Mouse (Mus musculus) heart, postnatal 0 days (tissue): ENCODE measurements at regions not wholly inside any gene's neighbourhood (a gene's known extent, or its start where the extent isn't known, plus 50 kb on each side); places are given as distances from the start of the nearest gene placed in this dataset.

ENCODE experiments used
- ATAC-seq: fragments of 200-750 bp; cut with Nextera tagmentation; 2 replicates; pipeline ENCODE4 v1.8.0; 2017; ENCODE audit warnings: low read depth, moderate number of reproducible peaks, moderate library complexity; ENCODE audit not compliant: insufficient read depth
- DNase-seq: peaks from one replicate; pipeline ENCODE4 v3.0.0-alpha.2; 2016; ENCODE audit warnings: low spot score
- H3K27ac ChIP-seq: fragments of 300-500 bp; sonication (generic); 2 replicates; pipeline ENCODE4 v1.5.1; 2014; ENCODE audit warnings: low read depth, mild to moderate bottlenecking
- H3K27me3 ChIP-seq: fragments of 300-500 bp; sonication (generic); 2 replicates; pipeline ENCODE4 v1.6.1; 2014; ENCODE audit warnings: low read length, mixed read lengths; ENCODE audit not compliant: control insufficient read depth, insufficient read depth
- H3K36me3 ChIP-seq: fragments of 300-500 bp; sonication (generic); replicated peaks from 2 replicates; pipeline ENCODE4 v1.6.1; 2014; ENCODE audit warnings: low read length, mixed read lengths; ENCODE audit not compliant: control insufficient read depth, insufficient read depth
- H3K4me1 ChIP-seq: fragments of 300-500 bp; sonication (generic); 2 replicates; pipeline ENCODE4 v1.6.1; 2014; ENCODE audit warnings: antibody characterized with exemption; ENCODE audit not compliant: control insufficient read depth, insufficient read depth
- H3K4me2 ChIP-seq: fragments of 300-500 bp; sonication (generic); 2 replicates; pipeline ENCODE4 v1.6.1; 2014; ENCODE audit warnings: low read depth, mild to moderate bottlenecking, low read length, moderate library complexity
- H3K4me3 ChIP-seq: fragments of 300-500 bp; sonication (generic); 2 replicates; pipeline ENCODE4 v1.5.1; 2014; ENCODE audit warnings: low read depth, low read length
- H3K9ac ChIP-seq: fragments of 300-500 bp; sonication (generic); replicated peaks from 2 replicates; pipeline ENCODE4 v1.6.1; 2014; ENCODE audit warnings: low read depth, low read length, mixed read lengths
- H3K9me3 ChIP-seq: fragments of 300-500 bp; sonication (generic); replicated peaks from 2 replicates; pipeline ENCODE4 v1.6.1; 2016; ENCODE audit warnings: low read length; ENCODE audit not compliant: control insufficient read depth
- CTCF ChIP-seq: IDR thresholded peaks from 2 replicates; pipeline ENCODE4 v1.5.1; 2016; ENCODE audit warnings: antibody characterized with exemption, control low read depth, low read depth
- EP300 ChIP-seq: IDR thresholded peaks from 2 replicates; pipeline ENCODE4 v1.6.1; 2016; ENCODE audit warnings: antibody characterized with exemption, low read depth
- WGBS: fragments of 180-500 bp; shearing (Covaris S2); extraction: QIAGEN DNeasy Blood & Tissue Kit; methylation state at CpG from one replicate; pipeline ENCODE4 v1.1.7; 2014; 5-methylcytosine and 5-hydroxymethylcytosine counted together

DNA sequence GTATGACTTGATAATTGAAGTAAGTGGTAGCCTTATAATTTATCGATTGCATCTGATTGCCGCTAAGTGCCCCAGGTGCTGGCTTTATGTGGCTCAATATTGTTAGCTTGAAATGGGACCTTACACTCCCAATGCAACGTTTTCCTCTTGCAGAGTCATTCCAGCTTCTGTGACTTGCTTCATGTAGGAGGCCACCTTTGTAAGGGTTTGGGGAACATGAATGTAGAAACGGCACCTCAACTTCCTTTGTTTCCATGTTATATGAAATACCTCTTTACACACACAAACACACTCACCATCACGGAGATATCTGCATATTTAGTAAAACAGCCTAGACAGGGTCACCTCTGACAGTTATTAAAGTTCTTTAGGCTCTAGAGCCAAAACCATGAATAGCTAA lies 59.4 kb upstream of the Cep78 start:
- ATAC-seq (no peak), DNase-seq (no peak)
- Histone ChIP-seq H3K4me1 (no peaks in the 10 kb centered on the region), H3K9ac (no peak overlapping the region), H3K27me3 (no peaks in the 10 kb centered on the region), H3K36me3 (no peaks in the 10 kb centered on the region), H3K27ac (no peak overlapping the region), H3K4me3 (no peak overlapping the region), H3K4me2 (no peak overlapping the region), H3K9me3 (no peaks in the 10 kb centered on the region)
- 77% methylated on average over 5 of the region's 5 CpGs for WGBS
- TF ChIP-seq CTCF: no peak
- no peak for TF ChIP-seq EP300

DNA sequence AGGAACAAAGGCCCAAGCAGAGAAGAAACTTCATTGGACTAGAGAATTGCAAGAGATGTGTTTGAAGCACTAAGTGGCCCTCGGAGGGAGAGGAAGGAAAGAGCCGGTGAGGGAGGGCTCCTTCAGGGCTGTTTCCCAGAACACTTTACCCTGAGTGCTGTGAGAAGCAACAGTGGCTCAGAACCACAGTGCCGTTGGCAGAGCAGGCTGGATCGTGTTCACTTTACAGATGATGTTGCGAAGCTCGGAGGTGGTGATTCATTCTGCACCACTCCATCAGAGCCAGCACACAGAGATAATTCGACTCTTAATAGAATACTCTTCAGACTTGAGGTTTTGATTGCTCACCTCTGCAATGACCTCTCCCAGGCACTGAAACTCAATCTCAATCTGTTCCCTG lies 58.2 kb upstream of the Cep78 start:
- DNase-seq (no peak), ATAC-seq (no peak)
- H3K4me1 ChIP-seq: no peaks in the 10 kb centered on the region
- no peak overlapping the region for H3K4me2 ChIP-seq
- no peak overlapping the region for H3K4me3 ChIP-seq
- H3K27ac ChIP-seq: no peak overlapping the region
- no peak overlapping the region for H3K9ac ChIP-seq
- no peaks in the 10 kb centered on the region for H3K9me3 ChIP-seq
- H3K27me3 ChIP-seq: no peaks in the 10 kb centered on the region
- H3K36me3 ChIP-seq: no peaks in the 10 kb centered on the region
- no peak for TF ChIP-seq CTCF
- no peak for TF ChIP-seq EP300
- 79% methylated on average over 7 of the region's 7 CpGs for WGBS

DNA sequence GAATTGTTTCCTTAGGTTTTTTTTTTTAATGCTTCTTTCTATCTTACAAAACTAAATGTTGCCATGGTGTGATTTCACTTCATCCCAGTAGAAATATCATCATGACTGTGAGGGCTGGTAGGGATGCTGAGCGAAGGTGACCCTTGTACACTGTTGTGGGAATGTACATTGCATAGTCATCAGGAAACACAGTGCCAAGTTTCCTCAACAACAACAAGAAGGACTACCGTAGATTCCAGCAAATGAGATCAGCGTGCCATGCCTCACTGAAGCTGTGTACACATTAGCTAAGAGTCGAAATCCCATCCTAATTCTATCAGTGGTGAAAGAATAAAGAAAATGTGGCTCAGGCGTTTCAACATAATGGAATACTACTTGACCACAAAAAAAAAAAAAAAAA lies 57.1 kb upstream of the Cep78 start:
- Histone ChIP-seq H3K4me2 (no peak overlapping the region), H3K4me1 (no peaks in the 10 kb centered on the region), H3K27ac (no peak overlapping the region), H3K27me3 (no peaks in the 10 kb centered on the region), H3K4me3 (no peak overlapping the region), H3K9ac (no peak overlapping the region), H3K36me3 (no peaks in the 10 kb centered on the region), H3K9me3 (no peaks in the 10 kb centered on the region)
- WGBS: 74% methylated on average over 5 of the region's 5 CpGs
- DNase-seq (no peak), ATAC-seq (no peak)
- TF ChIP-seq CTCF (no peak), EP300 (no peak)

DNA sequence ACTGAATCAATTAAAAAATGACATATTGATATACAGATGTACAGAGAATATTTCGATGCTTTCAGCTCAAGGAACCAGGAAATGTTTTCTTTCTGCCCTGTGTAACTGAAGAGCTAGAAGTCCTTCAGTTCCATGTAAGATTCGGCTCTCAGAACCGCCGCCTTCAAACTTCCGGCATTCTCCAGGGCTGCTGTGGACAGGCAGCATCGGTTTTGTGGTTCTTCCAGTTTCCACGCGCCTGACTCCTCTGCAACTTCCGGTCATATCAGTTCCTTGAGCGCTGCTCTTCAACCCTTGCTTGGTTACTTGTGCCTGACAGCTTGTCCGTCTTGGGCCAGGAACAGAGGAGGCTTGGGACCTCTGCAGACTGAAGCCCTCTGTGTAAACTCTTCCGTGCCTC lies 53.0 kb upstream of the Cep78 start:
- H3K27ac ChIP-seq: no peak overlapping the region
- no peak for DNase-seq
- no peaks in the 10 kb centered on the region for H3K4me1 ChIP-seq
- 70% methylated on average over 12 of the region's 12 CpGs for WGBS
- H3K9ac ChIP-seq: no peak overlapping the region
- TF ChIP-seq EP300: no peak
- no peak for TF ChIP-seq CTCF
- H3K4me3 ChIP-seq: no peak overlapping the region
- no peaks in the 10 kb centered on the region for H3K36me3 ChIP-seq
- H3K4me2 ChIP-seq: no peak overlapping the region
- no peak for ATAC-seq
- H3K9me3 ChIP-seq: no peaks in the 10 kb centered on the region
- no peaks in the 10 kb centered on the region for H3K27me3 ChIP-seq
